Mouse (Mus musculus) lung, postnatal 36 days (tissue): ENCODE data around the gene Fbxw20.
"Not testable (repeated sequence)": the region's sequence is repeated elsewhere in the genome, so short reads cannot be mapped to it uniquely, and the experiment has no call there.

Experiments
- DNase-seq: peaks from one replicate; pipeline ENCODE4 v3.0.0; 2022; ENCODE audit warnings: mixed read lengths

Gene Fbxw20

DNA sequence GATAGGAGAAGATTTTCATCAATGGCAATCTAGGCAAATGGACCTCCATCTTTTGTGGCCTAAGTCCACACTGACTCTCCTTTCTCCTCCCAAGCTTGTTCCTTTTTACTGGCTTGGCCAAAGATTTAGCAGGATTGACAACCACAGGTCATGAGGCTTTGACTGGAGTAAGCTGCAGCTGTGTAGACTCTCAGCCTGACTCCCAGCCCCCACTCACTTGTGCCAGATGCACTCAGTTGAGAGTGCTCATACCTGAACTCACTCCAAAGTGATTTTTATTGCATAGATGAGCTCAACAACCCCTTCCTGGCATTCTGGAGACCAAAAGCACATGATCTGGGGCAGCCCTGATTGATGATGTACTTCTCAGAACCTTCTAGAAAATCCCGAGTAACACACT is at the start of gene Fbxw20:
TSS of gene Fbxw20 (minus strand) at position 101 of the 400 bp plus-strand sequence.
- no peak for DNase-seq

DNA sequence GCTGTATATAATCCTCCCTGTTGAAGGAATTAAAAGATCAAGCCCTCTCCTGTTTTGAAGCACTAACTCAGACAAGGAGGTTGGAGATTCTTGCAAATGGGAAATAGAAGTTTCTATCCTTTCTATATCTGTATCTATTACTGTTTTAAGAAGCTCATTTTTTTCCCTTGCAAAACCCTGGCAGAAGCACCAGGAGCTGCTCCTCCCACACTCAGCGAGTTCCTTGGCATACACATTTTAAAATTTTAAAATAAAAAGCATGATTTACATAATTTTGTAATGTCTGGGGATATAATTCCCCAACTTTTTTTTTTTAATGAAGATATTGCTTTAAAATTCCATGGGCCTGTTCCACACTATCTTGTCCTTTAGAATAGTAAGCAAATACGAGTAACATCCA is 28.5 kb upstream of the Fbxw20 start:
- DNase-seq, result no peak

DNA sequence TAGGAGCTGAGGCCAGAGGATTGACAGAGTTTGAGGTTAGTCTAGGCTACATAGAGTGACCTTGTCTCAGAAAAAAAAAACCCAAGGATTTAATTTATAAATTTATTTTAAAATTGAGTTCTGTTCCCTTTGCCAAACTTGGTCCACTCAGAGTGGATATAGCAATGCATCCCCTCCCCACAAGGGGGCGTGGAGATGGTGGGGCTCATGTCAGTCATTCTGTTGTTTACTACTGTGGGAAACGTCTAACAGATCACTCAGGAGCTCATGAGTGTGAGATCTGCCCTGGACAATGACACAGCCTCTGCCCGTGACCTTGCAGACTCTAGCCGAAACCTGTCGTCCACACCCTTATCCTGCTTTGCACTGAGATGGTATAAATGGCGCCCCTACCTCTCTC is 16.1 kb downstream of the Fbxw20 start:
- no peak for DNase-seq

DNA sequence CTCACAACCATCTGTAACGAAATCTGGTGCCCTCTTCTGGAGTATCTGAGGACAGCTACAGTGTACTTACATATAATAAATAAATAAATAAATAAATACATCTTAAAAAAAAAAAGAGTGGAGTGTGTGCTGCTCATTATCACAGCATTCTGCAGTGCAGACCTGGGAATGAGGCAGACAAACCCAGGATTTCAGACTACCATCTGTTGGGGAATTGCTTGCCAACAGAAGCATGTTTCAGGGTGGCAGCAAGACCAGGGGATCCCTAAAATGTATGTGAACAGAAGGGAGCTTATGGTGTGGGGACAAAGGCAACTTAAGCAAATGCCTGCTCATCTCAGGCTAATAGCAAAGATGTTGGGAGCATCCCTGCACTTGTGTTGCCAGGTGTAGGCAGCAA is 33.2 kb downstream of the Fbxw20 start:
- DNase-seq, result not testable (repeated sequence)

DNA sequence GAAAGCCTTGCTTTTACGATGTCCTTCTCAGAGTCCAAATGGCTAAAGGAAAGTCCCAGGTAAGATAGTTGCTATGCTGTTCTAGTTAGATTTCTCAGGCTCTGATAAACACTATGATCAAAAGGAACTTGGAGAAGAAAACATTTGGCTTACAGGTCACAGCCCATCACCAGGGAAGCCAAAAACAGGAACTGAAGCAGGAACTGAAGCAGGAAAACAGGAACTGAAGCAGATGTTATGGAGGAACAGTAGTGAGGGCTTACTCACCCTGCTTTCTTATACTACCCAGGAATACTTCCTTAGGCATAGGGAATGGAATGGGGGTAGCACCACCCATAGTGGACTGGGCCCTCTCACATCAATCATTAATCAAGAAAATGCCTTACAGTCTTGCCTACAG is 34.2 kb downstream of the Fbxw20 start:
- DNase-seq, result no peak

DNA sequence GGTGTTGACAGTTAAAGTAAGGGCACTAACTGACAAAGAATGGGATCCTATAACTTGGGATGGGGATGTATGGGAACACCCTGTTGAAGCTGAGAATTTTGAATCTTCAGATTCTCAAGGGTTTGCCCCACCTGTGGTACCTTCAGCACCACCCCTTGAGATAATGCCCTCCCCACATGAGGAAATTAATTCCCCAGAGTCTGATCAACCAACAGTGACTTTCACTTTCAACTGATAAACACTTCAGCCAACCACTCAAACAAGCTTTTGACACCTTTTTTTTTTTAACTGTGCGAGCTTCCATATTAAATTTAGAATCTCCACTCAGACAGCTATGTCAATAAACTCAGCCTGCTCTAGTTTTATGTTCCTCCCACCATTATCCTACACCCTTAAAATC is 35.2 kb downstream of the Fbxw20 start:
- no peak for DNase-seq

DNA sequence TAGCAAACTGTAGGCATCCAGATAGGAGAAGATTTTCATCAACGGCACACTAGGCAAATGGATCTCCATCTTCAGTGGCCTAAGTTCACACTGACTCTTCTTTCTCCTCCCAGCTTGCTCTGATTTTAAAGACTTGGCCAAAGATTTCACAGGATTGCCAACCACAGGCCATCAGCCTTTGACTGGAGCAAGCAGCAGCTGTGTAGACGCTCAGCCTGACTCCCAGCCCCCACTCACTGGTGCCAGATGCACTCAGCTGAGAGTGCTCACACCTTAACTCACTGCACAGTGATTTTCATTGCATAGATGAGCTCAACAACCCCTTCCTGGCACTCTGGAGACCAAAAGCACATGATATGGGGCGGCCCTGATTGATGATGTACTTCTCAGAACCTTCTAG is 38.7 kb downstream of the Fbxw20 start, which contains the start of gene Fbxw13:
TSS of gene Fbxw13 (minus strand) at position 101 of the 400 bp plus-strand sequence.
- DNase-seq, result not testable (repeated sequence)

DNA sequence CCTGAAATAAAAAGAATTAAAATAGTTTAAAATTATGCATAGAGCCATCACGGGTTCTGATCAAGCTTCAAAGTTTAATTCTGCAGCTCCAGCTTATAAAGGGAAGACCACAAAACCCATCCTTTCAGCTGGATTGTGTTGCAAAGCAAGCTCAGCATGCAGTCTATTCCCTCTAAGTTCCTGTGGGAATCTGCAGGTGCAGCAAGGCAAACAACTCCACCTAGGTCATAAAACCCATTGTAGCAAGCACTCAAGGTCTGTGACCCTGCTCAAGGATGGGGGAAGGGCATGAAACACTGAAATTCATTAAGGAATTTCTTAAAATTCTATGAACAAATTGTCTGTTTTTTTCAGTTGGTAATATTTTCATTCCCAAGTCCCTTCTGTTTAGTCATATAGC is 57.3 kb downstream of the Fbxw20 start:
- DNase-seq, result no peak

DNA sequence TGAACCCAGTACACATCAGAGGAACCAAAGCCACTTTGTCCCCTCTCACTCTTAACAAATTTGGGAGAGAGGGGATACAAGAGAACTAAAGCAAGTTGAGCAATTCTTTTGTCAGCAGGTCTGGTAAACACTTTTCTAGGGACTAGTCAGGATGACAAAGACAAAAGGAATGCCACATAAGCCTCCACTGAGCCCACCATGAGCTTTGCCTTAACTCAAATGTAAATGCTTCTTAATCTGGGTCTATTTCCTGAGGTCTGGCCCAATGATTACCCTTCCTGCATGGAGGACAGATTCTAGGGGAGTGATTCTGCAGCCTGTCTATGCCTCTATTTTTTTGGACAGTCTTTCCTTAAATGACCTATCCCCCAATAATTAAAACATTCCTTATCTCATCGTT is 58.3 kb downstream of the Fbxw20 start:
- DNase-seq, result no peak
